Mouse (Mus musculus): ENCODE measurements at regions not wholly inside any gene's neighbourhood (a gene's known extent, or its start where the extent isn't known, plus 50 kb on each side); places are given as distances from the start of the nearest gene placed in this dataset.
A peak's percentile ranks its signal among the peaks of the same experiment; 100 is the strongest.

- DNase-seq = no peak
Measured at GRCm38 (mm10) chr3:143919744-143920143, 285.3 kb downstream of the Lmo4 start.

DNA sequence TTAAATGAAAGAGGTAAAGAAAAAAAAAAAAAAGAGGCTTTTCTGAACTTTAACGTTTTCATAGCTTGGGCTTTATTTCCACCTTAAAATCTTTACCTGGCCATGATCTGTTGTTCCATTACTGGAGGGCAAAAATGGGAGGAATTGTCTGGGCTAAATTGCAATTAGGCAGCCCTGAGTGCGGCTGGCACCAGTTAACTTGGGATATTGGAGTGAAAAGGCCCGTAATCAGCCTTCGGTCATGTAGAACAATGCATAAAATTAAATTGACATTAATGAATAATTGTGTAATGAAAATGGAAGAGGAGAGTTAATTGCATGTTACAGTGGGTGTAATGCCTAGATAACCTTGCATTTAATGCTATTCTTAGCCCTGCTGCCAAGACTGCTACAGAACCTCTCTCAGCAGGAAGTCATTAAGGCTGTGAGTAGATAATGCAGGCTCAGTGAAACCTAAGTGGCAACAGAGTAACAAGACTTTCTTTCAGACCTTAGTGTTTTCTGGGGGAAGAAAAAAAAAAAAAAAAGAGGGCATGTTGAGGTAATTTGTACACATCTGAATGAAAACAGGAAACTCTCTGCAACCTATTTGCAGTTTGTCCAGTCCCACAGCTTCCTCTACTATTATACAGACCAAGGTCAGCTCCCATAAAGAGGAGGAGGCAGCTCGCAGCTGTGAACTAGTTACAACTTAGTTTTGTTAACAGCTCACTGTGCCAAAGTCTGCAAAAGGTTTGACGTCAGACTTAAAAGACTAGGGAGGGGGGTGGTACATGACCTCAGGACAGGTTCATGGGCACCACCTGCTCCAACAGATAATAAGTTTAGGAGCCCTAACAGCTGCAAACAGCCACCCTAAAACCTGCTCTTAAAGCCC, 290.4 kb downstream of the Lmo4 start:
- no peak for DNase-seq

GRCm38 (mm10) chr3:143913044-143913574, 291.9 kb downstream of the Lmo4 start:
- no peak for DNase-seq

GRCm38 (mm10) chr3:143912433-143912832, 292.6 kb downstream of the Lmo4 start:
- DNase-seq = peak; percentile 42

- no peak for DNase-seq
Measured at GRCm38 (mm10) chr3:143909341-143909740, 295.7 kb downstream of the Lmo4 start.

DNA sequence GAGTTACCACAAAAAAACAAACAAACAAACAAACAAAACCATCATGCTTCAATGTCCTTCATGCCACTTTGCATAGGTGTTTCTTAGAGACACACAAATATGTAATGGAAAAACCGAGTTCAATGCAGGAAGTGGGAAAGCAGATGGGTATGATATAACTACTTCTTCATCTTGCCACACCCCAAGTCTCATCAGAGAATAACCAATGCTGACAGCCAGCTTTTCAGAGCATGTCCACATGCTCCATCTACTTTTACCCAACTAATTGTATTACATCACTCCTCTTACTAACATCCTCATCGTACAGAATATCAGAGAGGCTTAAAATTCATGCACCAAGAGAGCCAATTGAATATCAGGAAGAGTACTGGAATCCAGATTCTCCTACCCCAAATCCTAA, 301.6 kb downstream of the Lmo4 start:
- no peak for DNase-seq

- DNase-seq = no peak
Measured at GRCm38 (mm10) chr3:143880813-143881212, 324.2 kb downstream of the Lmo4 start.

DNA sequence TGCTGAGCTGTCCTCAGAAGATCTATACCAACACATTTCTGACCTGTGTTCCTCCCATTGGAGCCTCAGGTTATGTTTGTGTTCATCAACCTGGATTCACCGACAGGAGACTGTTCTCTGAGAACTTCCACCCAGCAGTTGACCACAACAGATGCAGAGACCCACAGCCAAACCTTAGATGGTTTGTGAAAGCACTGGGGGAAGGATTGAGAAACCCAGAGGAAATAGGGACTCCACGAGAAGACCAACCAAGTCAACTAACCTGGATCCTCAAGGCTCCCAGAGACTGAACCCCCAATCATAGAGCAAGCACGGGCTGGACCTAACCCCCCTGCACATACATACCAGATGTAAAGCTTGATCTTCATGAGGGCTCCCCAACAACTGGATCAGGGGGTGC, 331.1 kb downstream of the Lmo4 start:
- no peak for DNase-seq

DNA sequence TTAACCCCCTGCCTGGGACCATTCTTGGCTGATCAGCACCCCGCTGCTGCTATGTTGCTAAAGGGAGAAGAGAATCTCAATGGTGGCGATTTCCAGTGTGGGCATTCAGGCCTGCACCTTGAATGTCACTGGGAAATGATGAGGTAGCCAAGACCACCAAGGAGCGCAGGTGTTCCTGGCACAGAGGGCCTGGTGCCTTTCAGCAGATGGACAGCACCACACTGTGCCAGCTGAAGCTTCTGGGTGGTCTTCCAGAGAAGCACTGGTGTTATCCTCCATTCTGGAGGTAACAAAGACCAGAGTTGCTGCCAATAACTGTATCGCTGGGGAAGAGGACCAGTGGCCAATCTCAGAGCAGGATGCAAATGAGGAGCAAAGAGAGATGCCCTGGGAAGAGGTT, 338.5 kb downstream of the Lmo4 start:
- DNase-seq = no peak

DNA sequence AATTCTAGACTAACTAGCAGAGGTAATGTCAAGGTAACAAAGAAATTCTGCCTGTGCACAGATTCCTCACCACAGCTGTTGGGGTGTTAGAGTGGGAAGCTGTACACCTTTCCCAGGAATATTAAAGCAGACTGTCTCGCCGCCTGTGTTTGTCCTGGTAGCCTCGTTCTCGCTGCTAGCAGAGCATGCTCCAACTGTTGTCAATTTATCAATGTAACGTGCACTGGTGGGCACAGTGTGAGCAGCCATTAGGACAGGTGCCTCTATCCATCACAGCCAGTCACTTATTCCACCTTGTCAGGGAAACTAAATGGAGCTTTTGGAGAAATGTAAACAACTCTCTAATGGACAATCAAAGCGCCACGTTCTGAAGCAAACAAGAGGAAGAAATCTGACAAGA, 339.4 kb downstream of the Lmo4 start:
- no peak for DNase-seq

GRCm38 (mm10) chr3:143864490-143864889, 340.5 kb downstream of the Lmo4 start:
- no peak for DNase-seq

- DNase-seq = no peak
Measured at GRCm38 (mm10) chr3:143862531-143862930, 342.5 kb downstream of the Lmo4 start.

DNA sequence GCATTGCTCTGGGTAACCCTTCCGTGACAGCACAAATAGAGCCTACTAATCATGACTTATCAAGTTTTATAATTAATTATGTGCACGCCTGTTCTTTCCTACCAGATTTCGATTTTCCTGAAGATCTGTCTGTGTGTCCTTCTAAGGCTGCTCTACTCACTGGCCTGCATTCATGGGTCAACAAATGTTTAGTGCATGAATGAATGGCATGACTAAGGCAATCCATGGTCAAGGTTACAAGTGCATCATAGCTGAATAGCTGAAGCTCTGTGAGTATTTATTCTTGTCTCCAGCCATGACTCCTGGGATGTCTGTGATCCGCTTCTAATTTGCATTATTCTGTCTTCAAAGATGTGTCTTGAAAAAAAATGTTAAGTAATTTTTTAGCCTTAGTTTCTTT, 343.2 kb downstream of the Lmo4 start:
- DNase-seq = no peak

DNA sequence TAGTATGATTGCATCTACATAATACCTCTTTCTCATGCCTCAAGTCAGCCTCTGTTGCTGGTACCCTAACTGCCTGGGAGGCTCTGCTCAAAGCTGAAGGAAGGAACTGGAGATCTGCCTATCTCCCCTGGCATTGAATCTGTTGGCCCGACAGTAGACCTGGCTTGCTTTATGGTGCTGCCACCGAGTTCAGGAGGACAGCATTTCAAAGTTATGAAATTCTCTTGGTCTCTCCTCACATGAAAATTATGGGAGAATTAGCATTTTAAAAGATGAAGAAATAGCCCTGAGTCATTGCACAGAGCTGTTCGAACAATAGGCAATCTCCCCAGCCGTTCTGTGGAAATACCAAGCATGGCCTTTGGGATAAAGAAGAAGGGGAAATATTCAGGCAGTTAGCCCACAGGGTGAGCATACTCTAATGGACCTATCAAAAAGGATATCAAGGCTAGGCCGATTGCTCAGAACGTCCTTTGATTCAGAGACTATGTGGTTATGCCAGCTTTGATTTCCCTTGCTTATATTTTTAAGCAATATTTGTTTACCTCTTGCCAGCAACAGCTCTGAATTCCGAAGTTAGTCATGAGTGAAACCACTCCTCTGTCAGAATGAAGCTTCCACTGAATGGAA, 369.3 kb downstream of the Lmo4 start:
- no peak for DNase-seq

DNA sequence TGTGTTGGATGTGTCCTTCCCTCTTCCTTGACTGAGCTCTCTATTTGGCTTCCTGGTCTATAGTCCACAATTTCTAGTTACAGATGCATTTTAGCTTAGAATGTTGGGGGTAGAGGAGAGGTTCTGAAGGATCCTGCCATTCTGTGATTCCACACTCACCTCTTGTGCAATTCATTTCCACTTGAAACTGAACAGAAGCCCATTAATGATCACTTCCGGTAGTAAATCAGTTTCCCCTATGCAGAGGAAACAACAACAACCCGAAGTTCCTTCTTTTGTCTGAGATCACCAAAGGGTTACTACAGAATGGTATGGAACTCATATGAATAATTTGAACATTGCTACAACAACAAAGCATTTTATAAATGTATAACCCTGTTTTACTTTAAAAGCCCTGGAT, 370.3 kb downstream of the Lmo4 start:
- no peak for DNase-seq

DNA sequence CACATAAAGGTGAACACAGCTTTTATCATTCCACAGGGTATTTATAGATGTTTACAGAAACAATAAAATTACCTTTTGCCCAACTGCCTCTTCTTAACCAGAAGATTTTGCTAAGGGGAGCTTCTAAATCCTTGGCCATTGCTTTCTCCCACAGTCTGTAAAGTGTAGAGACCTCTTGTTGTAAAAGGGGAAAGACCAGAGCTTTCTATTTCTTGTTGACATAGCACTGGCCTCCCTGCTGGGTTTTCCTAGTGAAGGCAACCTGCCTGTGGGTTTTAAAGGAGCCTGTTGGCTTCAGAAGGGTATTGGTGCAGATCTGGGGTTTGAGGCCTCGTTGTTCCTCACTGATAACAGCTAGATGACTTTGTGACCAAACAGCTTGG, 381.6 kb downstream of the Lmo4 start:
- no peak for DNase-seq

DNA sequence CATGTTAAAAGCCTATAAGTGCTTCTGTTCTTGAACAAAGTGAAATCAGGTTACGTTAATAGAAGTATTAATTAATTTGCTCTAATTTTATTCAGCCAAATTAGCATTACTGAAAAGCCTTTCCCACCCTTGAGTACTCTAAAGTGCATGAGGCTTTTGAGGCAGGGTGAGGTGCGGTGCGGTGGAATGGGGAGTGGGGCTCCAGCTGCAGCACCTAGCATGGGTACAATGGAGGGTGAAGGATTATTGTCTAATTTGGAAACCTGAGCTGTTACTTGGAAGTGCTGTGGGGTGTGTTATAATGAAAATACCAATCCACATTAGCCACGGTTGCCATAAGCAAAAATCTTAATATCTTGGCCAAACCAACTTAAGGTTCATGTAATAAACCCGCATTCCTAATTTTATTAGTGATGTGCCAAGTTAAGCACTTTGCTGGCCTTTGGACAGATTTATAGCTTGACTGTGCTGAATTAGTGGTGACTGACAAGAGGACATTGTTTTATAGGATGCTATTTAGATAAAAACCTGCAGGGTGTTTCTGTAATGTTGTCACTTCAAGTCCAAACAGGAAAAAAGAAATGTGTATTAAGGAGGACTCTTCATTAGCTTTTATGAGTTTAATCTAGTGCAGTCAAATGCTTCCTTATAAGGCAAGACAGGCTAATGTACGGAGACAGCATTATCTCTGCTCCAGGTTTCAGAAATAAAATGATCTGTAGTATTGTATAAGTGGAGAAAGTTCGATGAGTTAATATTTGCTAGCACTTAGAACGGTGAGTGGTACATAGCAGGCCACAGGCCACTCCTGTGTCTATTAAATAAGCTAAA, 382.2 kb downstream of the Lmo4 start:
- no peak for DNase-seq

- DNase-seq = no peak
Measured at GRCm38 (mm10) chr3:143807544-143807943, 397.5 kb downstream of the Lmo4 start.

DNA sequence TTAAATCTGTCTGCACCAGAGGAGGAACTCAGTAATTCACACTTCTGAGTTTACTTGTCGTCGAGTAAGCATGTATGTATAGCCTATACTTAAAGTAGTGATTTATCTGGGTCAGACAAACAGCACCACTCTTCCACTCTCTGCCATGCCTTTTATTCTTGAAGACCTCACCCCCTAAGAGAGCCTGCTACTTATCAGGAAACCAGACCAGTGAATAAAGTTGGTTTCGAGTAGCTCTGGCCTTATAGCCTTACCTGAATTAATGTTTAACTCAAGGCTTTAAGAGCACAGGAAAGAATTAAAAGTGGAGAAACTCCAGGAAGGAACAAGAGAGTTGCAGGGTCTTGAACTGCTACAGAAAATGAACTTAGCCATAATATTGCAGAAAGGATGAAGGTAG, 398.1 kb downstream of the Lmo4 start:
- DNase-seq = no peak

DNA sequence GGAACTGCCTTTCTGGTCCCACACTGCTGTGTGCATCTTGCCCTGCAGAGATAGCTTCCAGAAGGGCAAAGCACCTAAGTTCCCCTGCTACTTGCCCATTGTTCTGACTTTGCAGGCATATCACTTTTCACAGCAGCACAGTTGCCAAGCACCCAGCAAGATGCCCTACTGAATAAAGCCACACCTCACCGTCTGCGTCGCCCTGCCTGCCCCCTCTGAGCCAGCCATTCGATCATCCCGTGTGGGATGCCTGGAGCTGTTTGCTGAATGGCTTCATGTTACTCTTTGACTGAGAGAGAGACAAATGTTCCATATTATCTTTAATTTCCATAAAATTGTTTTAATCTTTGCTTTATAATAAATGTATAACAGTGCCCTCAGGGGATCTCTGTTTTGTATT, 407.2 kb downstream of the Lmo4 start:
- DNase-seq = no peak

DNA sequence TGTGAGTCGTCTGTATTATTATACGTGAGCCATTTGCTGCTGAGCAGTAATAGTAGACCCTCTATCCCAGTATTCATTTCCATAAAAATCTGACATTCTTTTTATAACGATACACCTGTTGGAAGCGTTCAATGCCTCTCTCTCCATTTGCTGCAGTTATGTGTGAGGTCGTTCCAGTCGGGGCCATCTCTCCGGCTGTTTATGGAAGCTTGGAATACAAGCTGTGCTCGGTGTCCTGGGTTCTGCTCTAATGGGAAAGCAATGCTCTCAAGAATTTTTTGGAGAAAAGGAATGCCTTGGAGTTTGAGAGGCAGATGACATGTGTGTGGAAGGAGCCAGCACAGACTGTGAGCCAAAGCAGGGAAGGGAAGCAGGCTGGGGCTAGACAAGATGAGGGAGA, 414.1 kb downstream of the Lmo4 start:
- DNase-seq = no peak

GRCm38 (mm10) chr3:143789932-143790570, 415.0 kb downstream of the Lmo4 start:
- no peak for DNase-seq

- DNase-seq = no peak
Measured at GRCm38 (mm10) chr3:143786889-143787288, 418.1 kb downstream of the Lmo4 start.
